Mouse (Mus musculus) left cerebral cortex, adult 11 months (tissue): Measurements from ENCODE around the gene Shisa5.

ENCODE experiments used
- DNase-seq: peaks from one replicate; pipeline ENCODE4 v3.0.0; 2022; ENCODE audit warnings: low spot score

The Shisa5 gene

DNA sequence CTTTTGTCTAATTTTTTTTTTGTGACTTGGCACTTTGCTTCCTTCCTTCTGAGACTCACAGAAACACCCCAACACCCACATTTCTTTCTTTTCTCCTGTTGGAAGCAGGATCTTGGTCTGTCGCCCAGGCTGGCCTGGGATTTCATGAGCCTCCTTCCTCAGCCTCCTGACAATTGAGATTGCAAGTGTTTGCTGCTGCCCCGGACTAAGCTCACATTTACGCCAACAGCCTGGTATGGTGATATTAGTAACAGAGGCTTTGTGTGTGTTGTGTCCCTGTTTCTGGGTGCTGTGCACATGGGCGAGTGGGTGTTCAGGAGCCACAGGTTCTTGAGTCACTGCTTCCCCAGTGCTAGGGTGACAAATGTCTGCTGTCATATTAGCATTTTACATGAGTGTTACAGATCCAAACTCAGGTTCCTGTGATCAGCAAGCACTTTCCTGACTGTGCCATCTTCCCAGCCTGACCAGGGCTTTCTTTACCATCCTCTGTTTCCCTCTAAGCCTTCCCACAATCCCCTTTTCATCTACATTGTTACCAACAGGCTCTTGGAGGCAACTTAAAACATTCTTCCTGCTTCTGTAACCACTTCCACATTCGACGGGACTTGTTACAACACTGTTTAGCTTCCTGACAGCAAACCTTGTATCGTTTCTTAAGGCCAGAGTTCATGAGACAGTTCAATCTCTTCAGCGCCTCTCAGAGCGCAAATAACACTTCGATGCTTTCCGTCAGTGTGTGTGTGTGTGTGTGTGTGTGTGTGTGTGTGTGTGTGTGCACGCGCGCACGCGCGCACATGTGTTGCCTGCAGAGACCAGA lies 15.3 kb upstream of the Shisa5 start:
- DNase-seq, result no peak

- no peak for DNase-seq
These were observed 10.8 kb upstream of the Shisa5 start for GRCm38 (mm10) chr9:109027521-109027920.

DNA sequence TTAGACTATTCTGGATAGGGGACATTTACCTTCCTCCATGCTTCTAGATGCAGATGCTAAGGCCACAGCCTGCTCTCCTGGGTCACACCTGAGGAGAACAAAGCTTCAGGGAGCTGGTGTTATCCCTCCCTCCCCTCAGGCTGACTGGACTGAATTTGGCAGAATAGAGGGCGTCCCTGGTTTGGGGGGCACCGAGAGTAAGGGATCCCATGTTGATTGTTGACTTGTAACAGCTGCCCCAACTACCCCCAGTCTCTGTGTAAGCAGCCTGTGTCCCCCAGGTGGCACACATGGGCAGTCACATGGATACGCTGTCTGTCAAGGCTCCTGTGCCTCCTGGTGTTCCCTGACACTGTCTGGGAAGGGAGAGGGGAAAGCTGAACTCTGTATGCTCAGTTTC lies 9.9 kb upstream of the Shisa5 start:
- no peak for DNase-seq

DNA sequence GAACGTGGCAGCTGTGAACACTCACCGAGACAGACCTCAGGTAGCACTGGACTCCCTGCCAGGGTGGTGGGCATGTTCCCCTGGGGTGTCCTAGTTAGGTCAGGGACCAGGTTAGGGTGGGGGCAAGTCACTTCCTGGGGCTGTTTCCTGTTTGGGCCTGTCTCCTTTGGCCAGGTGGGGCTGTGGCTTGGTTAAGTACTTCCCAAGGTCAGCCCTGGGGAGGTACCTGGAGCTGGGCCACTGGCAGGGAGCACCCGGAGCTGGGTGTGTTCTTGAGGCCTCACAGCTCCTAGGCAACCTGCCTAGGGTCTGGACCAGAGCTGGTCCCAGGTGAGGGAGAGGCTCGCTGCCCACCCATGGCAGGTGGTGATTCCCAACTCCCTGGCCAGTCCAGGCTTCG lies 9.4 kb upstream of the Shisa5 start:
- DNase-seq, result no peak

DNA sequence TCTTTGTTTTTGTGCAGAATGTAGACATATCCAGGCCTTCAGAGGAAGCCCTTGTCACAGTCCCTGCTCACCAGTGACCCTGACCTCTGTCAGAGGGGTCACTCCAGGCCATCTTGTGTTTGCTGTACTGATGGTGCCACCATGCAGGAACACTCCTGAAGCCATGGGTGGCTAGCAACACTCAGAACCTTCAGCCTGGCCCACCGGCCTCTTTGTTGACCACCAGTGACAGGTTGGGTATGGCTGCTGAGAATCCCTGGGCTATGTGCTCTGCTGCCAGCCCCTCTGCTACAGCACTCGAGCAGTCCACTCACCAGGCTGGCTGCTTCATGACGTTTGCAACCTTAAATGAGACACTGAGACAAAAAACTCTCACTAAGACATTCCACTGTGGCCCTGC lies 8.1 kb upstream of the Shisa5 start:
- no peak for DNase-seq

- no peak for DNase-seq
These were observed 7.4 kb upstream of the Shisa5 start for GRCm38 (mm10) chr9:109031001-109031400.

- DNase-seq, result no peak
These were observed 6.7 kb upstream of the Shisa5 start for GRCm38 (mm10) chr9:109031686-109032085.

GRCm38 (mm10) chr9:109032435-109032834 lies 5.9 kb upstream of the Shisa5 start:
- no peak for DNase-seq

DNA sequence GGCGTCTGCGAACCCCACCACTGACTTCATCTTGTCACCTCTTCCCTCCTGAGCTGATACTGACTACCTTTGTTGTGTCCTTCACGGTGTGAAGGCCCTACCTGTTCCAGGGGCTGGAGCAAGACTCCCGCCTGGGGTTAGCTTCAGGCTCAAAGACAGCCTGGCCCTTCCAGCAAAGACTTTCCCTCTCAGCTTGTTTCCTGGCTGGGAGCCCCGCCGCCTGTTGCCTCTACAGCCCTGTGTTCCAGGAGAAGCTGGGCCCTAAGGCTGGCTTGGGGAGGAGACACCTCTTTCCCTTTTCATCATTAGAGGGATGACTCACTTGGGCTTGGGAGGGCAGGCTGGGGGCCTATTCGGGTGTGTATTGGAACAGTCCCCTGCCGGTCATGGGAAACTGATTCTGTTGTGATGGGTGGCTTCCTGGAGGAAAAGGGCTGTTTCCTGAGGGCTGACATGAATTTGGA lies 568 bp downstream of the Shisa5 start:
- no peak for DNase-seq

DNA sequence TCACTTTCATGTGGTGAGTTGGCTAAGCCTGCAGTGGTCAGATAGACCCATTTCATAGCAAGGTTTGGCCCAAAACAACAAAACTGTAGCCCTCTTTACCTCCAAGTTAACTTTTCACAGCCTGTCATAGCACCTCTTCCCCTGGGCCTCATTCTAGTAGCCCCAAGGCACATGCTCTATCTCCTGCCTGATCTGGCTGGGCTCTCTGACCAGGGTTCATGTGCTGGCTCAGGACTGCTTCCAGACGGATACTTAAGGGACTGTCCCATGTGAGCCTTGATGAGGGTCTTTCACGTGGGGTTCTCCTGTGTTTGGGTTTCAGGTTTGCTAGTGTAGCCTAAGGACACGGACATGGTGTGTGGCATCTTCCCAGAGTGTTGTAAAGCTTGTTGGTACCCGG lies 1.3 kb downstream of the Shisa5 start:
- DNase-seq, result no peak

DNA sequence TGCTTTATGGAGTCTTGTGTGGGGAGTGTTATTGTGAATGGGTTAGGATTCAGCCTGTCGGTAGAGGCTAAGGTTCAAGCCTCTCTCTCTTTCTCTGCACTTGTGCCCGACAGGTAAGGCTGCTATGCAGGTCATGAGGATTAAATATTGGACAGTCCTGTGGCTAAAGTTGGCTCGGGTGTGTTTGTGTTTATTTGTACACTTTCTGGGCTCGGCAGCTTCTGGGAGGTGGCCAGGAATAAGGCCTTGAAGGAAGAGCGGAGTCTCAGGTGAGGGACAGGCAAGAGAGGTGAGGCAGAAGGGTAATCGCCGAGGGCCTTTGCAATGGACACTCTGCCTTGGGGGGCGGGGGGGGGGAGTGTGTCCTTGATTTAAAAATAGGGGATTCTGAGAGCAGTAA lies 1.9 kb downstream of the Shisa5 start:
- DNase-seq, result no peak

DNA sequence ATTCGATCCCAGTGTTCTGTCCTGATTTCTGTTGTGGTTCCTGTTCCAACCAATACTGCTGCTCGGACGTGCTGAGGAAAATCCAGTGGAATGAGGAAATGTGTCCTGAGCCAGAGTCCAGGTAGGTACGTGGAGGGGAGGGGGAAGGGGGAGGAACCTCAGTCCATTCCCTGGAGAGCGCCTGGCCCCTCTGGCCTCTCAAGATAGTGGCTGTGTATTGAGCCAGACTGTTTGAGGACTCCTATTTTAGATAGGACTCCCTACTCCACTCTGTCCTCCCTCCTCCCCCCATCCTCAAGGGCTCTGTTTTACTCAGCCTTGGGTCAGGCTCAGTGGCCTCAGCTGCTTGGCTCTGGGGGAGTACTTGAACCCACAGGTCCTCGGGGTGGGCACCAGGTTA lies 2.5 kb downstream of the Shisa5 start:
- no peak for DNase-seq

GRCm38 (mm10) chr9:109041351-109041750 lies 3.0 kb downstream of the Shisa5 start:
- DNase-seq, result no peak

DNA sequence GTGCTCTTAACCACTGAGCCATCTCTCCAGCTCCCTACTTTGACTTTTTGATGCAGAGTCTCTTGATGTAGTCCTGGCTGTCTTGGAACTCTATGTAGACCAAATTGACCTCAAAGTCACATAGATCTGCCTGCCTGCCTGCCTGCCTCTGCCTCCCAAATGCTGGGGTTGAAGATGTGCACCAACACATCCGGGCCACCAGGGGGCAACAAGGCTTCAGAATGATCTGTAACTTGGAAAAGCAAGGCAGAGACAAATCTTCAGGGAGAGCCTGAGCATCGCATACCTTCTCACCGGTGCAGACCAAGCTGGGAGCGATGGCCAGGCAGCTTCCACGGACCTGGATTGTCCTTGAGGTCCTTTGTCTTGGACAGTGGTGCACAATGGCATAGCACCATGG lies 7.9 kb downstream of the Shisa5 start:
- no peak for DNase-seq

DNA sequence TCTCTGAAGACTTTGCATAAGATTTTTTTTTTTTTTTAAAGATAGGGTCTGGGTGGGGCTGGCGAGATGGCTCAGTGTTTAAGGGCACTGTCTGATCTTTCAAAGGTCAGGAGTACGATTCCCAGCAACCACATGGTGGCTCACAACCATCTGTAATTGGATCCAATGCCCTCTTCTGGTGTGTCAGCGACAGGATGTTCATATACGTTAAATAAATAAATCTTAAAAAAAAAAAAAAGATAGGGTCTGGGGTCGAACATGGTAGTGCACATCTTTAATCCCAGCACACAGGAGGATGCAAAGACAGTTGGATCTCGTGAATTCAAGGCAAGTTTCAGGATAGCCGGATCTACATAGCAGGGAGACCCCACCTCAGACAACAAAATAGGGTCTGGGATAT lies 11.0 kb downstream of the Shisa5 start:
- DNase-seq, result no peak

- no peak for DNase-seq
These were observed 11.8 kb downstream of the Shisa5 start for GRCm38 (mm10) chr9:109049996-109050673.

GRCm38 (mm10) chr9:109050674-109050997 lies 12.3 kb downstream of the Shisa5 start:
- DNase-seq, result no peak

- no peak for DNase-seq
These were observed 12.7 kb downstream of the Shisa5 start for GRCm38 (mm10) chr9:109051011-109051501.

- no peak for DNase-seq
These were observed 13.5 kb downstream of the Shisa5 start for GRCm38 (mm10) chr9:109051651-109052489.

DNA sequence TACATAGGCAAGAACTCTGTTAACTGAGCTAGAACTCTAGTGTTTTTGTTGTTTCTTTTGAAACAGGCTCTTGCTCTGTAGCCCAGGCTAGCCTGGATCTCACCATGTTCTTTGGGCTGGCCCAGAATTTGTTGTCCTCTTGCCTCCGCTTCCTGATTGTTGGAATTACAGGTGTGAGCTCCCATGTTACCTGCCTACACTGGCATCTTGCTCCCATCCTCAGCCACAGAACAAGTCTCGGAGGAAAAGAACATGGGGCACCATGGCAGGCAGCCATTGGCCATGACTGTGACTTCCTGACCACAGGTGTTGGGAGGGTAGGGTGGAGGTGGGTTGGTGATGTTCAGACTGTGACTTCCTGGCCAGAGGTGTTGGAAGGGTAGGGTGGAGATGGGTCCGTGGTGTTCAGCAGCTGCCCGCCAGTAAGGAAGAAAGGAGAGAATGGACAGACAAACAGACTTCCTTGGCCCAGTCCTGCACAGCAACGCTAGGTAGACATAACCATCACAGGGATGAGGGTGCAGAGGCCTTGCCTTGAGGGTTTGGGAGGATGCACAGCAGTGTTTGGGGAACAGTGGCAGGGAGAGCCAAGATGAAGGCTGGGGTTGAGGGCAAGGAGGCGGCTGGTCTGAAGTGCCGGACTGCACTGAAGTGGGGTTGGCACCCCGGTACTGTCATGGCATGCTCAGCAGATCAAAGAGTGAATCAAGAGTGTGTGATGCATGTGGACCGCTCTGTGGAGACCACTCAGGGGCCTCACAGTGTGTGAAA lies 14.3 kb downstream of the Shisa5 start:
- no peak for DNase-seq

- no peak for DNase-seq
These were observed 15.0 kb downstream of the Shisa5 start for GRCm38 (mm10) chr9:109053366-109053765.

GRCm38 (mm10) chr9:109053851-109054250 lies 15.5 kb downstream of the Shisa5 start:
- DNase-seq, result no peak
